Mouse (Mus musculus) forebrain, postnatal 0 days (tissue): ENCODE measurements around the gene Psma4. TPM values are rescaled to one million over a fixed set of nuclear protein-coding genes. Genes with fewer than 3 reads are reported as not detected.
A peak's percentile ranks its signal among the peaks of the same experiment; 100 is the strongest.

Experiments used
- ATAC-seq: fragments of 200-750 bp; cut with Nextera tagmentation; 2 replicates; pipeline ENCODE4 v1.8.0; 2017; ENCODE audit warnings: mild to moderate bottlenecking, moderate library complexity
- DNase-seq: peaks from one replicate; pipeline ENCODE4 v3.0.0-alpha.2; 2015
- H3K27ac ChIP-seq: fragments of 300-500 bp; sonication (generic); 2 replicates; pipeline ENCODE4 v1.5.1; 2014; ENCODE audit warnings: low read depth, mild to moderate bottlenecking, antibody characterized with exemption, low read length, moderate library complexity, mixed read lengths
- H3K27me3 ChIP-seq: fragments of 300-500 bp; sonication (generic); 2 replicates; pipeline ENCODE4 v1.6.1; 2014; ENCODE audit warnings: mild to moderate bottlenecking, low read length, mixed read lengths; ENCODE audit not compliant: insufficient read depth
- H3K36me3 ChIP-seq: fragments of 300-500 bp; sonication (generic); 2 replicates; pipeline ENCODE4 v1.6.1; 2014; ENCODE audit warnings: mild to moderate bottlenecking, moderate library complexity; ENCODE audit not compliant: insufficient read depth
- H3K4me1 ChIP-seq: fragments of 300-500 bp; sonication (generic); 2 replicates; pipeline ENCODE4 v1.6.1; 2014; ENCODE audit warnings: antibody characterized with exemption; ENCODE audit not compliant: insufficient read depth
- H3K4me2 ChIP-seq: fragments of 300-500 bp; sonication (generic); 2 replicates; pipeline ENCODE4 v1.6.1; 2014; ENCODE audit warnings: low read depth, mild to moderate bottlenecking, moderate library complexity
- H3K4me3 ChIP-seq: fragments of 300-500 bp; sonication (generic); 2 replicates; pipeline ENCODE4 v1.5.1; 2014; ENCODE audit warnings: low read depth, low read length, mixed read lengths
- H3K9ac ChIP-seq: fragments of 300-500 bp; sonication (generic); 2 replicates; pipeline ENCODE4 v1.6.1; 2014; ENCODE audit warnings: mild to moderate bottlenecking
- H3K9me3 ChIP-seq: fragments of 300-500 bp; sonication (generic); 2 replicates; pipeline ENCODE4 v1.6.1; 2016; ENCODE audit warnings: low read length
- CTCF ChIP-seq: sonication (generic); IDR thresholded peaks from 2 replicates; pipeline ENCODE4 v1.5.1; 2016; ENCODE audit warnings: antibody characterized with exemption, control low read depth, low read depth
- WGBS: fragments of 180-500 bp; shearing (Covaris S2); extraction: QIAGEN DNeasy Blood & Tissue Kit; methylation state at CpG from one replicate; pipeline ENCODE4 v1.1.7; 2014; 5-methylcytosine and 5-hydroxymethylcytosine counted together
- polyA plus RNA-seq: library from polyadenylated mRNA; unstranded; fragments of >200 nt; fragmentation: Nextera tagmentation; extraction: Ambion mirVana; gene quantifications from 2 replicates; pipeline ENCODE4 v1.2.1, GENCODE M21; 2015
- total RNA-seq: library from RNA; depleted of rRNA; stranded (reverse); fragments of >200 nt; gene quantifications from 2 replicates; pipeline ENCODE4 v1.2.3, GENCODE M21; 2014

Psma4 gene
- total and polyA plus RNA-seq, 2 experiments from 2014 or later, result 289 to 505 TPM

GRCm38 (mm10) chr9:54961059-54961458 is 10.5 kb downstream of the Psma4 start:
- ATAC-seq (no peak), DNase-seq (no peak)
- H3K4me2 ChIP-seq, result no peak overlapping the region
- no peaks in the 10 kb centered on the region for H3K9me3 ChIP-seq
- H3K4me1 ChIP-seq, result no peaks in the 10 kb centered on the region
- WGBS, result 89% methylated on average over 4 of the region's 4 CpGs
- no peaks in the 10 kb centered on the region for H3K27me3 ChIP-seq
- no peak overlapping the region for H3K4me3 ChIP-seq
- no peak for TF ChIP-seq CTCF
- peaks cover 40% of the 10 kb centered on the region for H3K36me3 ChIP-seq
- no peak overlapping the region for H3K27ac ChIP-seq
- H3K9ac ChIP-seq, result no peak overlapping the region

GRCm38 (mm10) chr9:54963669-54964068 is 13.1 kb downstream of the Psma4 start:
- H3K27me3 ChIP-seq, result no peaks in the 10 kb centered on the region
- H3K27ac ChIP-seq, result no peak overlapping the region
- no peak overlapping the region for H3K4me3 ChIP-seq
- ATAC-seq (no peak), DNase-seq (no peak)
- H3K4me2 ChIP-seq, result no peak overlapping the region
- peaks cover 16% of the 10 kb centered on the region for H3K36me3 ChIP-seq
- no peaks in the 10 kb centered on the region for H3K9me3 ChIP-seq
- H3K9ac ChIP-seq, result no peak overlapping the region
- no peak for TF ChIP-seq CTCF
- no peaks in the 10 kb centered on the region for H3K4me1 ChIP-seq

- Histone ChIP-seq H3K27me3 (no peaks in the 10 kb centered on the region; the same call in 1 of the 2 replicates), H3K4me3 (no peak overlapping the region), H3K36me3 (no peaks in the 10 kb centered on the region), H3K9ac (no peak overlapping the region), H3K27ac (no peak overlapping the region), H3K4me1 (no peaks in the 10 kb centered on the region), H3K4me2 (no peak overlapping the region), H3K9me3 (no peaks in the 10 kb centered on the region)
- no peak for TF ChIP-seq CTCF
- peak; percentile 34 for DNase-seq
- ATAC-seq, result peak; percentile 77
- WGBS, result 40% methylated on average over 8 of the region's 8 CpGs
Measured at GRCm38 (mm10) chr9:54969972-54970637, 19.5 kb downstream of the Psma4 start.

GRCm38 (mm10) chr9:54980674-54981073 is 30.1 kb downstream of the Psma4 start, which contains the start of gene Chrna5:
TSS of gene Chrna5 (plus strand) at chr9:54980880.
- 57% methylated on average over 8 of the region's 8 CpGs for WGBS
- Histone ChIP-seq H3K9me3 (no peaks in the 10 kb centered on the region), H3K27me3 (peaks cover 8% of the 10 kb centered on the region; the same call in 1 of the 2 replicates), H3K4me1 (no peaks in the 10 kb centered on the region; the same call in 1 of the 2 replicates), H3K4me2 (peak within 1 kb of the TSS; percentile 81), H3K4me3 (peak within 1 kb of the TSS; percentile 52), H3K9ac (peak within 1 kb of the TSS; percentile 57), H3K36me3 (no peaks in the 10 kb centered on the region), H3K27ac (no peak within 1 kb of the TSS)
- ATAC-seq (no peak), DNase-seq (peak; percentile 18)
- no peak for TF ChIP-seq CTCF

- WGBS, result under 1% methylated on average over 84 of the region's 85 CpGs
- no peak overlapping the region for H3K27ac ChIP-seq
- H3K4me3 ChIP-seq, result peak overlapping the region; percentile 52
- peak; percentile 51 for DNase-seq
- H3K36me3 ChIP-seq, result no peaks in the 10 kb centered on the region
- TF ChIP-seq CTCF, result no peak
- no peaks in the 10 kb centered on the region for H3K9me3 ChIP-seq
- peak; percentile 83 for ATAC-seq
- peak overlapping the region; percentile 57 for H3K9ac ChIP-seq
- peak overlapping the region; percentile 81 for H3K4me2 ChIP-seq
- peaks cover 8% of the 10 kb centered on the region; the same call in 1 of the 2 replicates for H3K27me3 ChIP-seq
- no peaks in the 10 kb centered on the region; the same call in 1 of the 2 replicates for H3K4me1 ChIP-seq
Measured at GRCm38 (mm10) chr9:54981291-54982191, 31.0 kb downstream of the Psma4 start.

GRCm38 (mm10) chr9:54982401-54982800 is 31.8 kb downstream of the Psma4 start:
- Histone ChIP-seq H3K27me3 (peaks cover 8% of the 10 kb centered on the region; the same call in 1 of the 2 replicates), H3K4me1 (no peaks in the 10 kb centered on the region; the same call in 1 of the 2 replicates), H3K9me3 (no peaks in the 10 kb centered on the region), H3K4me2 (peak overlapping the region; percentile 81), H3K4me3 (peak overlapping the region; percentile 52), H3K9ac (no peak overlapping the region), H3K36me3 (no peaks in the 10 kb centered on the region), H3K27ac (no peak overlapping the region)
- ATAC-seq (no peak), DNase-seq (peak; percentile 15)
- WGBS, result 7% methylated on average over 7 of the region's 7 CpGs
- no peak for TF ChIP-seq CTCF

- WGBS, result 83% methylated on average over 3 of the region's 3 CpGs
- H3K4me1 ChIP-seq, result no peaks in the 10 kb centered on the region
Measured at GRCm38 (mm10) chr9:54990362-54990761, 39.8 kb downstream of the Psma4 start.

More at GRCm38 (mm10) chr9:54990362-54990761, 39.8 kb downstream of the Psma4 start:
- no peaks in the 10 kb centered on the region for H3K9me3 ChIP-seq
- DNase-seq (no peak), ATAC-seq (no peak)
- H3K27ac ChIP-seq, result no peak overlapping the region
- H3K4me3 ChIP-seq, result no peak overlapping the region
- no peaks in the 10 kb centered on the region for H3K36me3 ChIP-seq
- H3K4me2 ChIP-seq, result no peak overlapping the region
- H3K9ac ChIP-seq, result no peak overlapping the region
- H3K27me3 ChIP-seq, result no peaks in the 10 kb centered on the region
- no peak for TF ChIP-seq CTCF
